Mouse (Mus musculus) spleen, postnatal 14 days (tissue): ENCODE measurements around the gene Nfic.
A peak's percentile ranks its signal among the peaks of the same experiment; 100 is the strongest.

Experiments used
- DNase-seq, 2 experiments: peaks; one replicate each; pipeline ENCODE4 v3.0.0; 2021 to 2022; ENCODE audit warnings: low spot score in 2 of 2

Nfic gene

DNA sequence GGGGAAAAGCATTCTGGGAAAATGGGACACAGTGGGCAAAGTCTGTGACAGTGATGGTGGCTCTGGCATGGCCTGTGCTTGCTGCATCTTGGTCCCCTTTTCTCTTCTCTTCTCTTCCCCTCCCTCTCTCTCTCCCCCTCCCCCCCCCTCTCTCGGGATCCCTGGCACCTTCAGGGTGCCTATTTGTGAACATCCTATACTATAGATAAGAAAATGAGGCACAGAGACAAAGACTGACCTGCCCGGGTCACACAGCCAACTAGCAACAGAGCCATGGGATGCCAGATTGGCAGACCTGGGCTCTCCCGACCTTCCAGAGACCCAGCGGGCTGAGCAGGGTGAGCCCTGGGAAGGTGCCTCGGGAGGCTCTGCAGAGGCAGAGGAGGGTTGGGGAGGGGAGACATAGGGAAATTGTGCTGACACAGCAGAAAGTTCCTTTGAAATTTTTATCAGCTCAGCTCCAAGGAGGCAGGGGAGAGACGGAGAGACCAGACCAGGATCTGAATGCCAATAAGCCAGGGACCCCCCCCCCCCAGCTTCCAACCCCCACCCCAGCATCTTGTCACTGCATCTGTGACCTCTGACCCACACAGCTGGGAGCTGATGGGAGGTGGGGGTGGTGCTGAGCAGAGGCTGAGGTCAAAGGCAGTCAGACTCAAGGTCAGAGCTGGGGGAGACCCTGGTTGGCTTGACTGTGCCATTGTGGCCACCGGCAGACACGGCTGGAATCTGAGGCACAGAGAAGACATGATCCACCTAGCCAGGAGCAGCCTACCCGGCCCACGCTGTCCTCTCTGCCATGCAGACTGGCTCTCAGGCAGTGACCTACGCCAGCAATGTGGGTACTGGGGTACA is 37.0 kb downstream of the Nfic start:
- no peak for DNase-seq

DNA sequence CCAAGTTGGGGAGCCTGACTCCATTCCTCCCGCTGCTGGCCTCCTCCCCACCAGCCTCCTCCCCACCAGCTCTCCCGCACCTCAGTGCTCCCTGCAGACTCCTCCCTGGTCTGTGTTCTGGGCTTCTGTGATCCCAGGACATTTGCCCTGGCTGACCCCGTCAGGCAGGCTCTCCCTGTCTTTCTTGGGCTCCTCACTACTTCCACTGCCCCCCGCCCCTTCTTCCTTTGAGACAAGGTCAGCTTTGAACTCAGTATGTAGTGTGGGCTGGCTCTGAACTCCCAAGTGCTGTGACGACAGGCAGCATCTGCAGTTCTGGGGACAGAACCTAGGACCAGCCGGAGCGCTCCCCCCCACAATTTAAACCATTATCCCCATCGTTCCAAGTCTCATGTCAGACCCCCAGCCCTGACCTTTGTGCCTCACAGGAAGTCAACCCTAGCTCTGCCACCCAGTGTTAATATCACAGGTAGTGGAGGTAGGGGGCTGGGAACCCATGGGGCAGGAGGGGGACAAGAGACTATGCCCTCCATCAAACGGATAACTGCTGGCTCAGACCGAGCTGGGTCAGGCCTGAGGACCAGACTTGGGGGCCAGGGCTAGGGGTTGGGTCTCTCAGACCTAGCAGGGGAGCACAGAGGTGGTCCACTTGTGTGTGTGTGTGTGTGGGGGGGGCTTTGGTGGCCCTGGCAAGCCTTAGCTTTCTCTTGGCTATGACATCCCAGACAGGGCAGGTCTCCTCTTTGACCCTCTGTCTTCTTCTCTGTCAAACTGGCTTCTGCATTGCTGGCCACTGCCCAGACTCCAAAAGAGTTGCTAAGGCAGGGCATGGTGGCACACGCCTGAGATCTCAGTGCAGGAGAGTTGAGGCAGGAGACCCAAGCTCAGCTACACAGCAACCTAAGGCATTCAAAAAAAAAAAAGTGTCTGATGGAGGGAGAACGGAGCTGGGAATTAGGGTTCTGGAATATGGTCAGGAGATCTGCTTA is 37.9 kb downstream of the Nfic start:
- DNase-seq = no peak

DNA sequence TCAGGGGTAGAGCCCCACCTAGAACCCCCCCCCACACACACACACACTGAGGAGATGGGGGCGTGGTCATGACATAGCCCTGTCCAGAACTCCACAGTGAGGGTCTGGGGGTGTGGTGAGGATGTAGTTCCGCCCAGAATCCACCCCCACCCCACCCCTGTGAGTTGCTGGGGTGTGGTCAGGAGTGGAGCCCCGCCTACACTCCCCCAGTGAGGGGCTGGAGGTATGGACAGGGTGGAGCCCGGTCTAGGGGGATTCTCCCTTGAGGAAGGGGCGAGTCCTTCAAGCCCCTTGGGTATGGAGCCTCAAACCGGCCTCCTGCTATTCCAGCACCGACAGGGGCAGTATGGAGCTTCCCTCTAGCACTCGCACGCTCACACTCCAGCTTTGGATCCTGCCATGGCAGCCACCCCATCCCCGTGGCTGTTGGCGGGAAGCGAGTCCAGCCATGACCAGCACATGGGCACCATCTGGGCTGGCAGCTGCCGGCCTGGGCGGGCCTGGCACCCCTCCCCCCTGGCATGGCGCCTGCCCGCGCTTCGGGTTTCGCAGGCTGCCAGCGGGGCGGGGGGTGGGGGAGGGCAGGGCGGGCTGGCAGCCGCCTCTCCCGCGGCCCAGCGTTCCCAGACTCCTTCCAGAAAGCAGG is 38.7 kb downstream of the Nfic start:
- DNase-seq = no peak

DNA sequence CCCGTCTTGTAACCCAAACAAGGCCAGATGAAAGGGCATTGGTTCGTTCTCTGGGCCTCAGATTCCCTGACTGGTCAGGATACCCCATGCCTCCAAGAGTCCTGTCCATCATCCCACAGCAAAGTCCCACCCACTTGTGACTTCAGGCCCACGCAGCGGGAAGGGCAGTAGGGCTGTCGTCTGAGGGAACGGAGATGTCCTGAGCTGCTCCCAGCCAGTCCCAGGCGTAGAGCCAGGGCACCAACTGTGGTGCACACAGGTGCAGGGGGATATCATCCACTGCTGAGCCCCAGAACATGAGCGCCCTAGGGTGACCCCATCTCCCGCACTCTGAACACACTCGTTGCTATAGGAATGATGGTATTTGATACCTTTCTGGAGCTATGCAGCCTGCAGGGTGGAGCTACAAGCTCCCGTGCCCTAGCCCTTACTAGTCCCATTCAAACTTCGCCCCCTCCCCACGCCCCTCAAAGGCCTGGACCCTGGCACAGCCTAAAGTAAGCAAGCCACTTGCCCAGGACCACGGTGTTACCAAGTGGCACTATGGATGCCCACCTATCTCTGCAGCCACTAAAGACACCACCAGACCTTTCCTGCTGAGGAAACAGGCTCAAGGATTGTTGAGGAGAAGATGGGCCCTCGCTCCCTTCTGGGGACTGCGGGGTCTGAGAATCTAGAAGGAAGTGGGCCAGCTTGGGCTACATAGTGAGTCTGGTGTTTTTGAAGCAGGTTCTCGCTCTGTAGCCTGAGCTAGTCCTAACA is 39.7 kb downstream of the Nfic start:
- no peak for DNase-seq

DNA sequence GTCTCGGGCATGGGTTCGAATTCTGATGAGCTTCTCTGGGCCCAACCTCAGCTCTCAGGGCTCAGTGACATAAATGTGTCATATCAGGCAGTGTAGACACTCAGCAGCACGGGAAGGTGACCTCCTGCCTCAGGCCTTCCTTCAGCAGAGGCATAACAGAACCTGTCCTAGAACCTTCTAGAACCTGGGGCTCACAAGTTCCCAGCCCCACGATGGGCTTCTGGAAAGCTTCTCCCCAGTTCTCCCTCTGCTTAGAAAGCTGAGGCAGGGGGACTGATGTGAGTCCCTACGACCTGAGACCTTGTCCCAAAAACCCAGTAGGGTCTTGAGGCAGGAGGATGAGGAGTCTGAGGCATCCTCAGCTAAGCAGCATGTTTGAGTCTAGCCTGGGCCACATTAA is 40.3 kb downstream of the Nfic start:
- DNase-seq = no peak

DNA sequence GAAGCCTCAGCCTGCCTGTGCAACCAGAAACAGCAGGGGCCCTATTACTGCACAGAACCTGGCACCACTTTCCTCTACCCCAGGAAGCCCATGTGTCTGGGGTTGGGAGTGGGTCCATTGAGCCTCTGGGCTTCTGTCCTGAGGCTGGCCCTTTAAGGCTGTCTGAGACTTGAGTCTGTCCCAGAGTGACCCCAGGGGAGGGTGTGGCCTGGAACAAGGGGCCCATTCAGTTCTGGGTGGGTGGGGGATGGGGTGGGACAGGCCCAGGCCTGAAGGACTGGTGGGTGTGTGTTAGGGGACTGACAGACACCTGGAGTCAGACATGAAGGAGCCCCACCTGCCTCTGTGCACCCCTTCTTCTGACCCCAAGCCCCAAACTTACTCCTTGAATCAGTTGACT is 40.8 kb downstream of the Nfic start:
- DNase-seq = no peak

DNA sequence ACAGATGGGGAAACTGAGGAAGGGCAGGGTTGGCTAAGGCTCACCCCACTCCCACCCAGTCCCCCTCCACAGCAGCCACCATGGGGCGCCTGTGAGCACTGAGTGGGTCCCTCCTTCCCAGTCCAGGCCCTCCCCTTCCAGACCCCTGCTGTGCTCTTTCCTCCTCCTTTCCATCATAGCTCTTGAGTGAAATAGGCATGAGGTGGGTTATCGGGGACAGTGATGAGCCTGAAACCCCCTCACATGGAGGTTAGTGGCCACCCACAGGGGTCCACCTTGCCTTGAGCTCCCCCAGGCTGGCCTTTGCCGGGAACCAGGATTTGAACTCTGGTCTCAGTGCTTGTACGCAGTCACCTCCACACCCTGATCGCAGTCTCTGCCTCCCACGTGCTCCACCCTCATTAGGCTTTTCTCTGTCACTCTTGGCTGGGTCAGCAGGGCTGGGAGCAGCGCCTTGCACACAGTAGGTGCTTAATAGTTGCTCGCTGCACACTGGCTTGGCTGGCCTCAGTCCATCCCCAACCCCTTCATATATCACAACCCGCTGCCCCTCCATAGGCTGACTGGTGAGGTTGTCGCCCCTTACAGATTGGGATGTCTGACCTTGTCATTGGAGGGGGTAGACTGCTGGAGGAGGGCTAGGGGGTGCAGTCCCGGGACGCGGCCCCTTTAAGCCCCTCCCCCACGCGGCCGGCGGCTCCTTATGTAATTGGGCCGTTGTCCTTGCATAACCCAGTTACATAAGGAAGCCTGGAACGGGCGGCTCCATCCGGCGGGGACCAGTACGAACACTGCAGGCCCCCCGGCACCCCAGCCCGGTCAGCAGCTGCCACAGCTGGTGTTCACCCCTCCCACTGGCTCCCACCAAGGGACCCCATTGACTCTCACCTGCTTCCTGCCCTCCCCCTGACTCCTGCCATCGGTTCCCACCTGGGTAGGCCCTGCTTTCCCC is 41.8 kb downstream of the Nfic start:
- DNase-seq = no peak

DNA sequence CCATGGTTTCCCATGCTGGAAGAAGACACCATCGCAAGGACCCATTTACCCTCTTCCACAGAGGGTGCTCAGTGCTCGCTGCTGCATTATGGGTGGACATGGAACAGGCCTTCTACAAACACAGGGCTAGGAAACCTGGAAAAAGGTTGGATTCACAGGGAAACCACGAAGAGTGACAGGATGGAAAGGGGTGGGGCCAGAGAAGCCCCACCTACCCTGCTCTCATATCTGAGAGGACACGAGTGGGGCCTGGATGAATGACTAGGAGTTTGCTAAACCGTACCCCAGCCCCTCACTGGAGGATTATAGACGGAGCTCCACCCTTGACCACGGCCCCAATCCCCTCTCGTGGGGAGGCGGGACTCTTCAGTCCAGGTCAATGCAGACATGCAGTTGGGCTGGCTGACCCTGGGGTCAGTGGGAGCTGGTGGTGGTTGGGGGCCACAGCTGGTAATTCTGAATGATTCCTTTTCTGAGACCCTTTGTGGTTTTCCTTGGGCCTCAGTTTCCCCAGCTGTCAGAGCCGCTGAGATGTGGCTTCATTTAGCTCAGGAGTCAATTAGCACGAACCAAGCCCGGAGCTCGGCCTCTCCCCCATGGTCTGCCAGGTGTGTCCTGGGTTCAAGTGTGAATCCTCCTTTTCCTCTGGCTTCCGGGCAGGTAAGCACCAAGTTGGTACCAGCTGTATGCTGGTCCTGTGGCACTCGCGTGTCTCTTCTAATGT is 42.7 kb downstream of the Nfic start:
- no peak for DNase-seq

DNA sequence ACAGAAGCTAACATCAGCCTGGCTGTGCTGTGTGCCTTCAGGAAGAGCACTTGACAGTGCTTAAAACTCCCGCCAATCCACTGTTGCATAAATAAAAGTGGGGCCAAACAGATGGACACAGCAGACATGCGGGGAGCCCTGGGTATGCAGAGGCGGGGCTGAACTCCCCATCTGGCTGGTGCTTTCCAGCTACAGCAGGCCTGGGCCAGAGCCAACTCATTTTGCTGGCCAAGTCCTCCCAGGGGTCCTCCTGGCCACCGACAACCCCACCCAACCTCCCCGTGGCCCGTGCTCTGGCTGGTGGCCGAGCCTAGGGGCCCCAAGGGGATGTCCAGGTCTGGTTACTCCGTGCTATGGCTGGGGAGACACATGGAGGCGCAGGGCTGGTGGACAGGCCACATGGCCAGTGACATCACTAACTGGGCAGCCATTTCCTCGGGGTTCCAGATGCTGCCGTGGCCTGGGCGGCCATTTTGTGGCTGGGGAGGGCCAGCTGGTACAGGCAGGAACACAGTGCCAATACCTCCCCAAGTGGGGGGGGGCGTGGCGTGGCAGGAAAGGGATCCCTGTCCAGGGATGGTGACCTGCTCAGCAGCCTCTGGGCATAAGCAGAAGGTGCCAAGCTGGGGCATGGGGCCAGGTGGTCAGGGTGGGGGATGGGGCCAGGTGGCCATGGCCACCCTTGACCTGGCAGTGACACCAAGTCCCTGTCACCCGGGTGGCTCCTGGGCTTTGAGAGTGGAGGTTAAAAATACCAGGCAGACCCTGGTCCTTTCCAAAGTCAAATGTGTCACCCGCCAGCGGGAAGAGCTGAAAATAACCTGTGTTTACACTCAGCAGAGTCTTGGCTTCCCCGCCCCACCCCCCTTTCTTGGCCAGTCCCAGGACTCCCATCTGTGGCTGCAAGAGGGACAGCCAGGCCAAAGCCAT is 43.7 kb downstream of the Nfic start:
- no peak for DNase-seq

DNA sequence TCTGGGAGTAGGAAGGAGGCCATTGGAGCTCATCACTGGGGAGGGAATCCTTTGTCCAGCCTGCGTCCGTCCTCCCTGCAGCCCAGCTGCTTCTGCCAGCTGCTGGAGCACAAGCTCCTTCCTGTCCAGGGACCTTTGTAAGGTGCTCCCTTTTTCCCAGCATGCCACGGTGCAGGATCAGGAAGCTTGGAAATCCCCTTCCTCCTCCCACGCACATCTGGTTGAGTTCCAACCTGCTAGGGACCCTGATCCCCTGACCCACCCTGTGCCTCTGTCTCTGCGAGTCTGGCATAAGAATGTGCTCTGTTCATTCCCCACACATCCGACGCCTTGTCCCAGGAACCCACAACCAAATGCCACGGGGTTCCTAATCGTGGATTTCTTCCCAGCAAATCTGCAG is 44.5 kb downstream of the Nfic start:
- no peak for DNase-seq

DNA sequence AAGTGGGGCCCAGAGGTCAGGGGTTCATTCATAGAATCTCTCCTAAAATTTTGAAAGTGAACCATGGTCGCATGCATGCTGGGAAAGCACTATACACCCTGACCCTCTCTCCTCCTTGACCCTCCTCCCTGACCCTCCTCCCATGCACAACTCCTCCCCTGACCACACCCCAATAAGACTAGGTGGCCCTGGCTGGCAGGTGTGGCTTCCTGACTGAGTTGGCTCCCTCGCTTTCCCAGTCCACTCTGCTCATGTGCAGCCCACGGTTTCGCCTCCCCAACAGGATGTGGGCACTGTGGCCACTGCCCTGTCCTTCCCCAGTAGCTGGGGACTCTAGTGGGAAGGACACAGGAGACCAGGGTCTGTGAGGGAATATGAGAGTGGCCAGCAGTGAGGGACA is 45.1 kb downstream of the Nfic start:
- no peak for DNase-seq

DNA sequence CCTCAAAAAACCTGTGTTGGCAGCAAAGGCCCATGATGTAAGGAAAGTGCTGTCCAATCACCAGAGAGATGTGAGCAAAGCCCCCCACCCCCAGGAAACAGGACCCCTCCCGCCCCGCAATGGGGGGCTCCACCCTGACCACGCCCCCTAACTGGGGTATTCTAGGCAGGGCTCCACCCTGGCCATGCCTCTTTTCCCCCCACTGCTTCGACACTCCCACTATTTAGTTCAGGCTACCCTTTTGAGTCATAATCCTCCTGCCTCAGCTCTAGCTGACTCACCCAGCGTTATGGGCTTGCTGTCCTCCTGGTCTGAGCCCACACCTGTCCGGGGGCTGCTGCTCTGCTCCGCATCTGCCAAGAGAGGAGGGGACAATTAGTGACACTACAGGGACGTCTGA is 46.1 kb downstream of the Nfic start:
- no peak for DNase-seq

DNA sequence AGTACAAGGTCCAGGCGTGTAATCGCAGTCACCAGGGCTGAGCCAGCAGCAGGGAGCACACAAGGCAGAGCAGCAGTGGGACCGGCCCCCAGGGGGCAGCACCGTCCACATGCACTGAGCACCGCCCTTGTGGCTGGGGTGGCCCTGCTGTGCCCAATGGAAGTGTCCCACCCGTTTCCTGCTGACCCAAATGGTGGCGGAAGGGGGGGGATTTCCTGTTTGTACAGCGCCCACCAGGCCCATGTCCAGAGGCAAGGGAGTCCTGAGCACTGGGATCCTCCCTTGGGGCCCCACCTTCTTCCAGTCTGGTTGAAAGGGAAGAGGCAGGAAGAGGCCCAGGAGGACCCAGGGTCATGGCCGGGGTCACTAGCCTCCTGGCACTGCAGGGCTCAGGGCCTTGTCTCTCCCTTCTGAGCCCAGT is 46.6 kb downstream of the Nfic start:
- DNase-seq = peak; percentile 62 to 78

DNA sequence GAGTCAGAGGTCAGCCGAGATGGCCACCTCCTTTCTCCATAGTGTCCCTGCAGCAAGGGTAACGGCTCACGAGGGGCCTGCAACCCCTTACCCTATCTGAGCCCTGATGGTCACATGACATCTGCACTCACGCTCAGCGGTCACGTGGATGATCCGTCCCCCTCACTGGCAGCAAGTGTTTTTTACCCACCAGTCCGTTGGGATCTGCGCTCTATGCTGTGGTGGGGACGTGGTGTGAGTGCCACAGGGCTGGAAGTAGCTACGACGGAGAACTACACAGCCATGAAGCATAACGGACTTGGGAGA is 47.1 kb downstream of the Nfic start:
- no peak for DNase-seq

DNA sequence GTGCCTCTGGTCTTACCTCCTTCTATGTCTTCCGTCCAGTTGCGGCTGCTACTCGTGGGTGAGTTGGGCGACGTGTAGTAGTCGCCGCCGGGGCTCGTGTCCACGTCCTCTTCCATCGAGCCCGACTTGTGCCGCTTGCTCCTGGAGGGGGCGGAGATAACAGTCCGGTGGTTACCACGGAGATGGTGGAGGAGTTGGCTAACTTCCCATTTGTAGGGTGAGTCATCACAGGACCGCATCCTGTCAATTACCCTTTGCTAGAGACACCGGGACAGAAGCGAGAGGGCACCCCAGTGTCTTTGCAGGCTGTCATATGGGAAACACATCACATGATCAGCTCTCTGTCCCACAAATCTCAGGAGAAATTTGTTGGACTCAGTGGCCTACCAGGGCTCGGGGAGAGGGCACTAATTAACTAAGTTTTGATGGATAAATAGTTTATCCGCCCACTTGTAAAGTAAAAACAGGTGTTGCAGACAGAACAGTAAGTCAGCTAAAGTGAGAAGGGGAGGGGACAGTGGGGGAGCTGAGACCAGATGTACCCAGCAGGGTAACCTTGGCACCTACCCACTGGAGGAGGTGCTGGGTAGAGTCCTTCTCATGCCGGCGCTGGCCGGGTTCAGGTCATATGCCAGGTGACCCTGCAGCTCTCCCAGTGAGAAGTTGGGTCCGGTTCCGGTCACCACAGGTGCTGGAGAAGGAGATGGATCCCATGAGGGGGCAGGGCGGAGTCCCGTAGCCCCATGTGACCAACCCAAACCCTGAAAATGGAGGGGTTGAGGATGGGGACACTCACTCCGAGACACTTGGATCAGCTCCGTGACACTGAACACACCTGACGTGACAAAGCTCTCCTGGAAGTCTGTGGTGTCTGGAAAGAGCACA is 47.7 kb downstream of the Nfic start:
- DNase-seq = peak in 1 of 2 experiments; percentile 45

DNA sequence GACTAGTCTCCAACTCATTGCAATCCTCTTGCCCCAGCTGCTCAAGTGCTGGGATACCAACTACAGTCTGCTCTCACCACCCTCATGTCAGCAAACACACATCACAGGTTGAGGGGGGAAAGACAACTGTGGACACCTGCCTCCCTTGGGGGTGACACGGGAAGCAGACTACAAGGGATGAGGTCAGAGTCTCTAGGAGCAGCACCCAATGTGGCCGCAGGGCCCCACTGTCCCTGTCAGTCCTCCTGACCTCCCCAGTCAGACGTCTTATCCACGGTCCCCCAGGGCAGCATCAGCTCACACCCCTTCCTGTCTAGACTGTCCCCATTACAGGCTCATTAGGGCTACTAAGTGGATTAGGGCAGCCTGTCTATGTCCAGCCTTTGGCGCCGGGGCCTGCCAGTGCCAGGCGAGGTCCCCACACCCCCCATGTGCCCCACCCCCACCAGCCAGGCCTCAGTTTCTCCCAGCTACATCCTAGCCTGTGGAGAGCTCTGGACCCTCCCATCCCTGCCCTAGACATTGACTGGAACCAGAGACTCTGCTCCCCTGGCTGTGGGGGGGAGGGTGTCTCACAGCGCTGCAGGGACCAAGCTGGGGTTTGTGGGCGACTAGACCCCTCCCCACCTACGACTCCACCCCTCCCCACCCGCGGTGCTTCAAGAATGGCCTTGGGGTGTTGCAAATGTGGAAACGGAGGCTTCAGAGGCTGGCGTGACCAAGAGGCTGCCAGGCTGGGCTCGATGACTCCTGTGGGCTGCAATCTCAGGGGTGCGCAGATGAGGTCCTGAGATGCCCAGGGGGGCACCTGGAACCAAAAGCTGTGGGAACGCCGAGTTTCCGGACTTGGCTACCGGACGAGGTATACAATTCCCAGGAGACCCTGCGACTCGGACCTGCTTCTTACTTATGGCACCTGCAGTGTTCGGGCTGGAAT is 48.7 kb downstream of the Nfic start:
- no peak for DNase-seq
